In genomic region chr17:56626754-56627470, GRCm38 (mm10) we compare ENCODE assay signal across 7 mouse cellular contexts. TPM values are rescaled to one million over a fixed set of nuclear protein-coding genes. Genes with fewer than 3 reads are reported as not detected.
DNase-seq lines count a peak whose midpoint lies in the region; ATAC-seq and TF ChIP-seq lines count a peak whose summit lies in the region.

Lonp1 (minus strand) TSS chr17:56626887.

- H3K4me3 ChIP-seq in embryonic facial prominence, embryonic 12.5 days, result peak within 1 kb of the TSS; percentile 96
- H3K4me3 ChIP-seq in kidney, adult 2 months (ENCODE audit: insufficient read depth, low read depth, low read length), result peak within 1 kb of the TSS; percentile 57
- peak within 1 kb of the TSS; percentile 94 for H3K4me3 ChIP-seq in limb, embryonic 12.5 days (replicated peaks)
- H3K4me3 ChIP-seq in midbrain, embryonic 15.5 days, result peak within 1 kb of the TSS; percentile 78
- H3K4me3 ChIP-seq in spleen, adult 2 months (ENCODE audit: extremely low read depth, insufficient read depth, insufficient read length), result peak within 1 kb of the TSS; percentile 75

- peak; percentile 96 for DNase-seq in adrenal gland, postnatal 25 days
- peak; percentile 96 to 97 for DNase-seq in heart, adult 18-20 months
- DNase-seq in kidney, adult 2 months, result peak; percentile 99
- peak; percentile 96 to 97 for DNase-seq in spleen, adult 2 months (ENCODE audit: low read depth in 1 of 2, low spot score in 2 of 2)

- ATAC-seq in embryonic facial prominence, embryonic 12.5 days (ENCODE audit: insufficient number of reproducible peaks, insufficient read depth, low FRiP score, low TSS enrichment), result peak; percentile 87
- ATAC-seq in limb, embryonic 12.5 days (ENCODE audit: insufficient number of reproducible peaks, insufficient read depth, low FRiP score, low TSS enrichment, low read depth), result peak; percentile 88
- peak; percentile 93 for ATAC-seq in midbrain, embryonic 15.5 days (replicated peaks)

- peak; percentile 25 for TF ChIP-seq POLR2A in kidney, adult 2 months (IDR thresholded peaks at IDR 0.05; ENCODE audit: low read depth, low read length)
- TF ChIP-seq POLR2A in spleen, adult 2 months (IDR thresholded peaks at IDR 0.05; ENCODE audit: low read depth, low read length), result peak; percentile 49; the same call in 1 of the 2 replicates

- under 1% methylated on average over 51 of the region's 51 CpGs for WGBS in embryonic facial prominence, embryonic 12.5 days
- under 1% methylated on average over 51 of the region's 51 CpGs for WGBS in kidney, adult 2 months
- WGBS in limb, embryonic 12.5 days, result 0% methylated on average over 47 of the region's 51 CpGs
- under 1% methylated on average over 51 of the region's 51 CpGs for WGBS in midbrain, embryonic 15.5 days
- WGBS in spleen, adult 2 months, result under 1% methylated on average over 51 of the region's 51 CpGs

- peaks cover 16% of the 10 kb centered on the region for H3K36me3 ChIP-seq in embryonic facial prominence, embryonic 12.5 days
- no peaks in the 10 kb centered on the region for H3K36me3 ChIP-seq in kidney, adult 2 months (ENCODE audit: control insufficient read depth, insufficient read depth, low read length)
- H3K36me3 ChIP-seq in limb, embryonic 12.5 days, result peaks cover 27% of the 10 kb centered on the region
- peaks cover under 1% of the 10 kb centered on the region; the same call in 1 of the 2 replicates for H3K36me3 ChIP-seq in midbrain, embryonic 15.5 days (replicated peaks)
- H3K36me3 ChIP-seq in spleen, adult 2 months (ENCODE audit: control insufficient read depth, insufficient read depth, low read length), result peaks cover 3% of the 10 kb centered on the region

- H3K4me2 ChIP-seq in embryonic facial prominence, embryonic 12.5 days (replicated peaks), result peak within 1 kb of the TSS; percentile 94
- peak within 1 kb of the TSS; percentile 86 for H3K4me2 ChIP-seq in limb, embryonic 12.5 days
- H3K4me2 ChIP-seq in midbrain, embryonic 15.5 days, result peak within 1 kb of the TSS; percentile 92

- H3K27ac ChIP-seq in embryonic facial prominence, embryonic 12.5 days, result peak within 1 kb of the TSS; percentile 80
- peak within 1 kb of the TSS; percentile 63; the same call in 1 of the 2 replicates for H3K27ac ChIP-seq in kidney, adult 2 months (ENCODE audit: insufficient read depth, low read depth, low read length)
- peak within 1 kb of the TSS; percentile 88 for H3K27ac ChIP-seq in limb, embryonic 12.5 days
- peak within 1 kb of the TSS; percentile 82 for H3K27ac ChIP-seq in midbrain, embryonic 15.5 days
- no peak within 1 kb of the TSS for H3K27ac ChIP-seq in spleen, adult 2 months (ENCODE audit: insufficient read depth, low read length)

- no peaks in the 10 kb centered on the region for H3K27me3 ChIP-seq in embryonic facial prominence, embryonic 12.5 days
- H3K27me3 ChIP-seq in kidney, adult 2 months (replicated peaks; ENCODE audit: control insufficient read depth, insufficient read depth, low read length), result no peaks in the 10 kb centered on the region
- H3K27me3 ChIP-seq in limb, embryonic 12.5 days, result no peaks in the 10 kb centered on the region
- H3K27me3 ChIP-seq in midbrain, embryonic 15.5 days (replicated peaks), result 0 out of 2 replicates have a peak, but pooled peaks cover 3% of the 10 kb centered on the region
- no peaks in the 10 kb centered on the region for H3K27me3 ChIP-seq in spleen, adult 2 months (ENCODE audit: control insufficient read depth, insufficient read depth, low read length)

- peak within 1 kb of the TSS; percentile 92 for H3K9ac ChIP-seq in embryonic facial prominence, embryonic 12.5 days
- peak within 1 kb of the TSS; percentile 90 for H3K9ac ChIP-seq in limb, embryonic 12.5 days (replicated peaks)
- peak within 1 kb of the TSS; percentile 60 for H3K9ac ChIP-seq in midbrain, embryonic 15.5 days

- TF ChIP-seq CTCF in kidney, adult 2 months (conservative IDR thresholded peaks at IDR 0.05; ENCODE audit: insufficient read depth, insufficient read length, low read depth, low read length), result no peak
- TF ChIP-seq CTCF in spleen, adult 2 months (IDR thresholded peaks at IDR 0.05; ENCODE audit: extremely low read depth, insufficient read depth, insufficient read length, insufficient replicate concordance), result no peak

- peaks cover 17% of the 10 kb centered on the region for H3K4me1 ChIP-seq in embryonic facial prominence, embryonic 12.5 days
- peaks cover 10% of the 10 kb centered on the region; the same call in 1 of the 2 replicates for H3K4me1 ChIP-seq in kidney, adult 2 months (ENCODE audit: control insufficient read depth, insufficient read depth, low read length)
- H3K4me1 ChIP-seq in limb, embryonic 12.5 days (replicated peaks), result peaks cover 19% of the 10 kb centered on the region
- H3K4me1 ChIP-seq in midbrain, embryonic 15.5 days, result peaks cover 28% of the 10 kb centered on the region
- peaks cover 10% of the 10 kb centered on the region; the same call in 1 of the 2 replicates for H3K4me1 ChIP-seq in spleen, adult 2 months (ENCODE audit: control insufficient read depth, insufficient read depth, insufficient read length)

- no peaks in the 10 kb centered on the region for H3K9me3 ChIP-seq in embryonic facial prominence, embryonic 12.5 days
- H3K9me3 ChIP-seq in limb, embryonic 12.5 days, result no peaks in the 10 kb centered on the region
- no peaks in the 10 kb centered on the region for H3K9me3 ChIP-seq in midbrain, embryonic 15.5 days

RNA-seq across cellular contexts. Expression of gene Lonp1, which starts in this region (rescaled TPM):
- 540 and 560 TPM in 2 replicates for total RNA-seq in adrenal gland, postnatal 25 days (2021)
- 66.0 and 66.9 TPM in 2 replicates for polyA plus RNA-seq in embryonic facial prominence, embryonic 12.5 days (2016; fragmentation: Nextera tagmentation; extraction: Ambion mirVana)
- 100 to 1,000 TPM; 125 to 130 TPM for total RNA-seq in heart, adult 18-20 months (2021)
- polyA plus RNA-seq in kidney, adult 2 months (2012; rRNA removed), result 123 and 128 TPM in 2 replicates
- polyA plus RNA-seq in limb, embryonic 12.5 days (2016; fragmentation: Nextera tagmentation; extraction: Ambion mirVana), result 65.1 and 67.0 TPM in 2 replicates
- polyA plus RNA-seq in midbrain, embryonic 15.5 days (2015; fragmentation: Nextera tagmentation; extraction: Ambion mirVana), result 48.9 and 52.9 TPM in 2 replicates
- polyA plus RNA-seq in spleen, adult 2 months (2012; rRNA removed), result 35.2 and 44.9 TPM in 2 replicates
